Mouse (Mus musculus) kidney, embryonic 14.5 days (tissue): ENCODE results near the gene Cdk12. TPM values are rescaled to one million over a fixed set of nuclear protein-coding genes. Genes with fewer than 3 reads are reported as not detected.

Experiments
- microRNA-seq: library from miRNA; unstranded; fragments of <30 nt; microRNA quantifications from one replicate; pipeline ENCODE4, GENCODE M21; 2016
- polyA plus RNA-seq: library from polyadenylated mRNA; unstranded; fragments of >200 nt; fragmentation: Nextera tagmentation; extraction: Ambion mirVana; gene quantifications from 2 replicates; pipeline ENCODE4 v1.2.1, GENCODE M21; 2014

Gene Cdk12
- polyA plus RNA-seq, 1 experiment from 2014 or later: 18.3 TPM

Small RNA genes lying within 50 kb of the gene (microRNA-seq; reads per million reads assigned to microRNA genes)
- gene Gm27399: not detected
- not detected for gene Mir5119

Other genes with a start within 250 kb of the Cdk12 start
- 0.69 and 1.7 TPM in 2 replicates for gene Plxdc1, start 216.6 kb upstream of the Cdk12 start, polyA plus RNA-seq
- gene Arl5c, start 206.9 kb upstream of the Cdk12 start, polyA plus RNA-seq: 9.3 and 16.2 TPM in 2 replicates
- gene Cacnb1, start 180.0 kb upstream of the Cdk12 start, polyA plus RNA-seq: 11.7 and 12.3 TPM in 2 replicates
- gene Rpl19, start 176.3 kb upstream of the Cdk12 start, polyA plus RNA-seq: 1,236 and 1,648 TPM in 2 replicates
- 3.8 and 4.1 TPM in 2 replicates for gene Stac2, start 149.6 kb upstream of the Cdk12 start, polyA plus RNA-seq
- 10.1 and 17.8 TPM in 2 replicates for gene Fbxl20, start 52.7 kb upstream of the Cdk12 start, polyA plus RNA-seq
- 62.5 and 76.6 TPM in 2 replicates for gene Med1, start 9.8 kb upstream of the Cdk12 start, polyA plus RNA-seq
- gene Neurod2, start 126.6 kb downstream of the Cdk12 start, polyA plus RNA-seq: not detected in 2 replicates
- gene Ppp1r1b, start 145.3 kb downstream of the Cdk12 start, polyA plus RNA-seq: 0.87 and 1.7 TPM in 2 replicates
- gene Stard3, start 155.3 kb downstream of the Cdk12 start, polyA plus RNA-seq: 34.9 and 42.0 TPM in 2 replicates
- gene Tcap, start 180.8 kb downstream of the Cdk12 start, polyA plus RNA-seq: 1.3 and 2.3 TPM in 2 replicates
- 0.84 and 2.2 TPM in 2 replicates for gene Pnmt, start 183.4 kb downstream of the Cdk12 start, polyA plus RNA-seq
- gene Pgap3, start 197.4 kb downstream of the Cdk12 start, polyA plus RNA-seq: 10.7 and 14.8 TPM in 2 replicates
- gene Erbb2, start 209.4 kb downstream of the Cdk12 start, polyA plus RNA-seq: 35.5 and 54.1 TPM in 2 replicates
- gene Mien1, start 235.9 kb downstream of the Cdk12 start, polyA plus RNA-seq: 83.8 and 101 TPM in 2 replicates
- gene Grb7, start 243.3 kb downstream of the Cdk12 start, polyA plus RNA-seq: 52.3 and 66.8 TPM in 2 replicates